Mouse (Mus musculus) left cerebral cortex, adult 8-10 months (tissue): ENCODE measurements around the gene Adck2. TPM values are rescaled to one million over a fixed set of nuclear protein-coding genes. Genes with fewer than 3 reads are reported as not detected.
A peak's percentile ranks its signal among the peaks of the same experiment; 100 is the strongest.

Experiments used
- DNase-seq, 2 experiments: peaks; one replicate each; pipeline ENCODE4 v3.0.0; 2022; ENCODE audit warnings: low spot score in 2 of 2
- total RNA-seq, 4 experiments: library from RNA; stranded (reverse); gene quantifications; 2 replicates each; pipeline ENCODE4 v1.2.4; 2022

Adck2 gene
- total RNA-seq, result 10 to 100 TPM; 24.4 to 35.5 (median 31.8) TPM

- peak; percentile 59 to 65 for DNase-seq
Measured at GRCm38 (mm10) chr6:39573791-39574554, at the start of gene Adck2. Adck2 (plus strand) TSS chr6:39573873.

GRCm38 (mm10) chr6:39526797-39527196 is 46.9 kb upstream of the Adck2 start:
- no peak for DNase-seq

- peak in 1 of 2 experiments; percentile 33 for DNase-seq
Measured at GRCm38 (mm10) chr6:39527337-39527784, 46.3 kb upstream of the Adck2 start.

GRCm38 (mm10) chr6:39527811-39528210 is 45.9 kb upstream of the Adck2 start:
- DNase-seq, result no peak

- peak; percentile 45 to 83 for DNase-seq
Measured at GRCm38 (mm10) chr6:39528671-39529535, 44.8 kb upstream of the Adck2 start.

- no peak for DNase-seq
Measured at GRCm38 (mm10) chr6:39534944-39535343, 38.7 kb upstream of the Adck2 start.

GRCm38 (mm10) chr6:39536621-39537020 is 37.1 kb upstream of the Adck2 start:
- no peak for DNase-seq

GRCm38 (mm10) chr6:39537276-39537675 is 36.4 kb upstream of the Adck2 start:
- no peak for DNase-seq

GRCm38 (mm10) chr6:39538227-39538626 is 35.4 kb upstream of the Adck2 start:
- no peak for DNase-seq

- no peak for DNase-seq
Measured at GRCm38 (mm10) chr6:39539679-39540155, 34.0 kb upstream of the Adck2 start.

GRCm38 (mm10) chr6:39540563-39540962 is 33.1 kb upstream of the Adck2 start:
- no peak for DNase-seq

- no peak for DNase-seq
Measured at GRCm38 (mm10) chr6:39542631-39543597, 30.8 kb upstream of the Adck2 start.

- DNase-seq, result no peak
Measured at GRCm38 (mm10) chr6:39543769-39544420, 29.8 kb upstream of the Adck2 start.

GRCm38 (mm10) chr6:39545474-39545873 is 28.2 kb upstream of the Adck2 start:
- no peak for DNase-seq

GRCm38 (mm10) chr6:39548030-39548429 is 25.6 kb upstream of the Adck2 start:
- DNase-seq, result no peak

GRCm38 (mm10) chr6:39551981-39552636 is 21.6 kb upstream of the Adck2 start:
- DNase-seq, result no peak

GRCm38 (mm10) chr6:39554888-39555647 is 18.6 kb upstream of the Adck2 start:
- no peak for DNase-seq

GRCm38 (mm10) chr6:39555648-39555945 is 18.1 kb upstream of the Adck2 start:
- DNase-seq, result no peak

- no peak for DNase-seq
Measured at GRCm38 (mm10) chr6:39556900-39557659, 16.6 kb upstream of the Adck2 start.
